Mouse (Mus musculus) brown adipose tissue, adult 24 weeks (tissue): ENCODE results near the gene Akap9. TPM values are rescaled to one million over a fixed set of nuclear protein-coding genes. Genes with fewer than 3 reads are reported as not detected.
A peak's percentile ranks its signal among the peaks of the same experiment; 100 is the strongest.

Experiments
- H3K27ac ChIP-seq: fragments of 200-500 bp; replicated peaks from 2 replicates; pipeline ENCODE4 v1.5.1; 2012; ENCODE audit warnings: low read depth, mild to moderate bottlenecking, low read length
- H3K4me1 ChIP-seq: fragments of 200-500 bp; 2 replicates; pipeline ENCODE4 v1.6.1; 2012; ENCODE audit warnings: low read length, mixed read lengths; ENCODE audit not compliant: control insufficient read depth, insufficient read depth, insufficient read length
- H3K4me3 ChIP-seq: fragments of 200-500 bp; 2 replicates; pipeline ENCODE4 v1.5.1; 2012; ENCODE audit warnings: low read depth, mild to moderate bottlenecking, low read length, moderate library complexity; ENCODE audit not compliant: insufficient read depth
- polyA plus RNA-seq: library from polyadenylated mRNA; stranded (reverse); fragments of >200 nt; gene quantifications from 2 replicates; pipeline ENCODE4 v1.2.4, GENCODE M21; 2012; ENCODE audit not compliant: missing spikeins, insufficient read depth, insufficient read length

The Akap9 gene
- polyA plus RNA-seq, 1 experiment: 31.0 TPM

GRCm38 (mm10) chr5:4040922-4041321, 113.1 kb downstream of the Akap9 start:
- Histone ChIP-seq H3K4me3 (no peak overlapping the region), H3K27ac (no peak overlapping the region), H3K4me1 (no peaks in the 10 kb centered on the region)

DNA sequence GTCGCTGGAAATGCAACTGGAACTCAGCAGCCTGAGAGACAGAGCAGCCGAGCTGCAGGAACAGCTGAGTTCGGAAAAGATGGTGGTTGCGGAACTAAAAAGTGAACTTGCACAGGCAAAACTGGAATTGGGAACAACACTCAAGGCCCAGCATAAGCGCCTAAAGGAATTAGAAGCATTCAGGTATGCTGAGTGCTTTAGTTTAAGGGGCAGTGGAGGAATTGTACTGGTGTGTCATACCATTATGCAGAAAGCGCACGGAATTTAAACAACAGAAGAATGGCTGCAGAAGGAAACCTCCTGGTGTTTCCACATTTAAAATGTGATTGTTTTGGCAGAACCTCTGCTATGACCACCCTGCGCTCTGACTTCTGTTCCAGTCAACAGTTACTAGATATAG, 132.5 kb downstream of the Akap9 start:
- H3K4me3 ChIP-seq: no peak overlapping the region
- H3K4me1 ChIP-seq: no peaks in the 10 kb centered on the region
- H3K27ac ChIP-seq: no peak overlapping the region

DNA sequence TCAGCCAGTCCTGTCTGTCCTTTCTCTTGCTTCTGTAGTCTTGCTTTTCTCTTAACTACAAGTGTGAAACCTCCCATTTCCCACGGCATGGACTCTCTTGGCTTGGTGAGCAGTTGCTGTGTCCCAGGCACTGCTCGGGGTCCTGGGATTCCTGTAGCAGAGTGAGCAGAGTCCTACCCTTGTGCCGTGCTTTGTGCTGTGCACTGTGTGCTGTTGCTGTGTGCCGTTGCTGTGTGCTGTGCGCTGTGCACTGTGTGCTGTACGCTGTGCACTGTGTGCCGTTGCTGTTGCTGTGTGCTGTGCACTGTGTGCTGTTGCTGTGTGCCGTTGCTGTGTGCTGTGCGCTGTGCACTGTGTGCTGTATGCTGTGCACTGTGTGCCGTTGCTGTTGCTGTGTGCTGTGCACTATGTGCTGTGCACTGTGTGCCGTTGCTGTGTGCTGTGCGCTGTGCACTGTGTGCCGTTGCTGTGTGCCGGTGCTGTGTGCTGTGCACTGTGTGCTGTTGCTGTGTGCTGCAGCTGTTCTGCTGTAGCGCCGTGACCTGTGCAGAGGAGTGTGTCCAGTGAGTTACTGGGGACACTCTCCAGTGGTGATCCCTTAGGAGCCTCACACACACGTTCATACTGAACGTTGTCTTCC, 138.7 kb downstream of the Akap9 start:
- Histone ChIP-seq H3K4me1 (no peaks in the 10 kb centered on the region; the same call in 1 of the 2 replicates), H3K27ac (no peak overlapping the region), H3K4me3 (no peak overlapping the region)

- H3K4me1 ChIP-seq: no peaks in the 10 kb centered on the region; the same call in 1 of the 2 replicates
- H3K27ac ChIP-seq: no peak overlapping the region
- no peak overlapping the region for H3K4me3 ChIP-seq
Observed at GRCm38 (mm10) chr5:4067203-4067602, 139.3 kb downstream of the Akap9 start.

GRCm38 (mm10) chr5:4079086-4079485, 151.2 kb downstream of the Akap9 start:
- Histone ChIP-seq H3K4me3 (no peak overlapping the region), H3K4me1 (no peaks in the 10 kb centered on the region), H3K27ac (no peak overlapping the region)

- Histone ChIP-seq H3K4me3 (no peak overlapping the region), H3K4me1 (no peaks in the 10 kb centered on the region), H3K27ac (no peak overlapping the region)
Observed at GRCm38 (mm10) chr5:4080861-4081260, 153.0 kb downstream of the Akap9 start.

DNA sequence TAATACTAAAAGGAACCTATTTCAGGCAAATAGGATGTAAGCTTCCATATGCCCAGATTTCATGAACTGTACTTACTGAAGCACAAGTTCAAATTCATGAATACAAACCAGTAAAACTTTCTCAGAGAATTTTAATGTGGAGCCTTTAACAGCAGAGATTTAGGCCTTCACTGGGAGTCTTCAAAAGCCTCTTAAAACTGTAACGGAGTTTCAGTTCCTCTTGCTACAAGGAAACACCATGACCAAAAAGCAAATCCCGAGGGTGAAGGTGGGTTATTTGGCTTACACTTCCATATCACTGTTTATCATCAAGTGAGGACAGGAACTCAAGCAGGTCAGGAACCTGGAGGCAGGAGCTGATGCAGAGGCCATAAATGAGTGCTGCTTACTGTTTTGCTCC, 153.7 kb downstream of the Akap9 start:
- H3K27ac ChIP-seq: no peak overlapping the region
- no peaks in the 10 kb centered on the region for H3K4me1 ChIP-seq
- no peak overlapping the region for H3K4me3 ChIP-seq

- Histone ChIP-seq H3K4me1 (no peaks in the 10 kb centered on the region), H3K27ac (no peak overlapping the region), H3K4me3 (no peak overlapping the region)
Observed at GRCm38 (mm10) chr5:4084948-4085347, 157.1 kb downstream of the Akap9 start.

DNA sequence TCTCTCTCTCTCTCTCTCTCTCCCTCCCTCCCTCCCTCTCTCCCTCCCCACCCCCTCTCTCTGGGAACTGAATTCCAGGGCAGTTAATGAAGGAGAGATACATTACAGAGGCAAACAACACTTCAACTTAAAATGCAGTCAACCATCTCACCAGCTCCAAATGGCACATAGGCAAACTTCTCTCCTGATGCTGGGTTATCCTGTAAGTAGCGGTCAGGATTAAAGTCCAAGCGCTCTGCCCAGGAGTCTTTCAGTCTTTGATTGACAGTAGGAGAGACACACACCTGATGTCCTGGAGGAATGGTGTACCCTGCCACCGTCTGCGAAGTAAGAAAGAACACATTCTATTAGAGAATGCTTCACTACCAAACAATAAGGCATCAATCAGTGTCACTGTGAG, 158.5 kb downstream of the Akap9 start:
- Histone ChIP-seq H3K4me1 (no peaks in the 10 kb centered on the region), H3K4me3 (no peak overlapping the region), H3K27ac (no peak overlapping the region)

GRCm38 (mm10) chr5:4088190-4088589, 160.3 kb downstream of the Akap9 start:
- Histone ChIP-seq H3K4me3 (no peak overlapping the region), H3K27ac (no peak overlapping the region), H3K4me1 (no peaks in the 10 kb centered on the region)

- no peak overlapping the region for H3K4me3 ChIP-seq
- no peak overlapping the region for H3K27ac ChIP-seq
- H3K4me1 ChIP-seq: no peaks in the 10 kb centered on the region
Observed at GRCm38 (mm10) chr5:4094471-4094870, 166.6 kb downstream of the Akap9 start.

DNA sequence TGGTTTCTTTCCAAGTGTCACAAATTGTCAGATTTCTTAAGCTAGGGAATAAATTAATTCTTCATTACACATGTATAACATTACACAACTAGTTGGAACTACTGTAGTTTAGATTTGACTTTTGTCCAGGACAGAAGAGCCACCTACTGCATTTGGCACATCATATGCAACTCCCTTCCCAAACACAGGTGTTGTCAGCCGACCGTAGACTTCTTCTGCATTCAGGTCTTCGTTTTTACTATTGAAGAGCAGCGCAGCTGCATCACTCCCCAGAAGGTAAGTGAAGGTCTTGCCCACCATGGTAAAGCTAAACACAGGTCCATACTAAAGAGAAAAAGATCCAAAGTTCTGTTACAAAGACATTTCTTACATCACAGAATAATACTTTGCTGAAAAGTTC, 173.2 kb downstream of the Akap9 start:
- H3K4me3 ChIP-seq: no peak overlapping the region
- no peaks in the 10 kb centered on the region for H3K4me1 ChIP-seq
- no peak overlapping the region for H3K27ac ChIP-seq

- Histone ChIP-seq H3K4me3 (no peak overlapping the region), H3K4me1 (no peaks in the 10 kb centered on the region), H3K27ac (no peak overlapping the region)
Observed at GRCm38 (mm10) chr5:4101770-4102169, 173.9 kb downstream of the Akap9 start.

DNA sequence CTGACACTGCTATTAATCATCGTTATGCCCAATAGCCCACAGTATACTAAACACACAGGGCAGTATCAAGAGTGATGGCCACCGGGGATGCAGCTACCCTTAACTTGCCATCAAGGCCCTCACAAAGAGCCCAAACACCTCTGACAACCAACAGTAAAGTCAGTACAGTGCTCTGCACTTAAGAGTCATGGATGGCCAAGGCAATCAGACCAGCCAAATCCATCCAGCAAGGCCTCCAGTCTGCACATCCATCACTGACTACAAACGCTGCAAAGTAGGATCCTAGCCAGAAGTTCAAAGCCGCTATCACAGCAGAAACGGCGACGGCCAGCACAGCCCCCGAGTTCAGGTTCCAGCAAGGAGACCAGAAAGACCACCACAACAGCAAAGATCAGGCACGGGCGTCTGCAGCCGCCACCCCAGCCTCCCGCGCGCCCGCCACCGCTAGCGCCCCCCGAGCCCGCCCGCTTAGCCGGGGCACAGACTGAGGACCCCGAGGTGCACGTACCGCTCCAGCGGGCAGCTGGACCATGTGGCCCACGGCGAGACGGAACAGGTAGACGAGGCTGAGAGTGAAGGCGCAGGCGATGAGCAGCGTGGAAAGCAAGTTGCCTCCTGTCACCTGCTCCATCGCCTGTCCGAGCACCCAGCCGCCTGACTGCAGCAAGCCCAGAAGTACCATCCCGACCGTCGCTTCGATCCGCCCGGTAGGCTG, 175.9 kb downstream of the Akap9 start:
- no peak overlapping the region for H3K27ac ChIP-seq
- no peaks in the 10 kb centered on the region for H3K4me1 ChIP-seq
- peak overlapping the region; percentile 76 for H3K4me3 ChIP-seq

GRCm38 (mm10) chr5:4104341-4105040, 176.6 kb downstream of the Akap9 start, which contains the start of gene Cyp51:
TSS of gene Cyp51 (minus strand) at chr5:4104746.
- Histone ChIP-seq H3K4me1 (no peaks in the 10 kb centered on the region), H3K27ac (peak within 1 kb of the TSS; percentile 86), H3K4me3 (peak within 1 kb of the TSS; percentile 76)
